Mouse (Mus musculus) T-cell, adult 2 months (primary cell): ENCODE data around the gene Prodh2.
"Not testable (repeated sequence)": the region's sequence is repeated elsewhere in the genome, so short reads cannot be mapped to it uniquely, and the experiment has no call there.

Source experiments
- DNase-seq: peaks from one replicate; pipeline ENCODE4 v3.0.0; 2022; ENCODE audit warnings: low spot score

The Prodh2 gene

GRCm38 (mm10) chr7:30490251-30490956, 3.0 kb upstream of the Prodh2 start:
- DNase-seq, result peak; percentile 25

- DNase-seq, result no peak
Measured at GRCm38 (mm10) chr7:30490957-30491307, 2.5 kb upstream of the Prodh2 start.

- DNase-seq, result peak; percentile 61
Measured at GRCm38 (mm10) chr7:30492765-30493164, 657 bp upstream of the Prodh2 start.

GRCm38 (mm10) chr7:30495506-30496042, 2.2 kb downstream of the Prodh2 start:
- DNase-seq, result not testable (repeated sequence)

GRCm38 (mm10) chr7:30501159-30501558, 7.7 kb downstream of the Prodh2 start:
- not testable (repeated sequence) for DNase-seq

- no peak for DNase-seq
Measured at GRCm38 (mm10) chr7:30508061-30508460, 14.6 kb downstream of the Prodh2 start.

GRCm38 (mm10) chr7:30515003-30515760, 21.8 kb downstream of the Prodh2 start:
- no peak for DNase-seq

- DNase-seq, result no peak
Measured at GRCm38 (mm10) chr7:30518325-30518724, 24.9 kb downstream of the Prodh2 start.

GRCm38 (mm10) chr7:30520396-30520795, 27.0 kb downstream of the Prodh2 start:
- no peak for DNase-seq

- DNase-seq, result no peak
Measured at GRCm38 (mm10) chr7:30520856-30521255, 27.4 kb downstream of the Prodh2 start.

- DNase-seq, result no peak
Measured at GRCm38 (mm10) chr7:30522871-30523270, 29.4 kb downstream of the Prodh2 start.

GRCm38 (mm10) chr7:30524487-30524886, 31.1 kb downstream of the Prodh2 start:
- DNase-seq, result no peak

- no peak for DNase-seq
Measured at GRCm38 (mm10) chr7:30525954-30526353, 32.5 kb downstream of the Prodh2 start.

GRCm38 (mm10) chr7:30526399-30526798, 33.0 kb downstream of the Prodh2 start:
- no peak for DNase-seq

- DNase-seq, result no peak
Measured at GRCm38 (mm10) chr7:30526981-30527380, 33.6 kb downstream of the Prodh2 start.

GRCm38 (mm10) chr7:30531291-30531815, 37.9 kb downstream of the Prodh2 start:
- no peak for DNase-seq

- DNase-seq, result no peak
Measured at GRCm38 (mm10) chr7:30532931-30533330, 39.5 kb downstream of the Prodh2 start.

- no peak for DNase-seq
Measured at GRCm38 (mm10) chr7:30533941-30534632, 40.7 kb downstream of the Prodh2 start.

GRCm38 (mm10) chr7:30534633-30535577, 41.5 kb downstream of the Prodh2 start, which contains the start of gene Arhgap33:
Gene Arhgap33, minus strand, starts transcription at chr7:30535060.
- DNase-seq, result peak; percentile 95

GRCm38 (mm10) chr7:30540572-30540971, 47.1 kb downstream of the Prodh2 start:
- DNase-seq, result no peak

- DNase-seq, result no peak
Measured at GRCm38 (mm10) chr7:30544327-30544726, 50.9 kb downstream of the Prodh2 start.
